Mouse (Mus musculus): ENCODE data around the gene Mrgprh.

DNA sequence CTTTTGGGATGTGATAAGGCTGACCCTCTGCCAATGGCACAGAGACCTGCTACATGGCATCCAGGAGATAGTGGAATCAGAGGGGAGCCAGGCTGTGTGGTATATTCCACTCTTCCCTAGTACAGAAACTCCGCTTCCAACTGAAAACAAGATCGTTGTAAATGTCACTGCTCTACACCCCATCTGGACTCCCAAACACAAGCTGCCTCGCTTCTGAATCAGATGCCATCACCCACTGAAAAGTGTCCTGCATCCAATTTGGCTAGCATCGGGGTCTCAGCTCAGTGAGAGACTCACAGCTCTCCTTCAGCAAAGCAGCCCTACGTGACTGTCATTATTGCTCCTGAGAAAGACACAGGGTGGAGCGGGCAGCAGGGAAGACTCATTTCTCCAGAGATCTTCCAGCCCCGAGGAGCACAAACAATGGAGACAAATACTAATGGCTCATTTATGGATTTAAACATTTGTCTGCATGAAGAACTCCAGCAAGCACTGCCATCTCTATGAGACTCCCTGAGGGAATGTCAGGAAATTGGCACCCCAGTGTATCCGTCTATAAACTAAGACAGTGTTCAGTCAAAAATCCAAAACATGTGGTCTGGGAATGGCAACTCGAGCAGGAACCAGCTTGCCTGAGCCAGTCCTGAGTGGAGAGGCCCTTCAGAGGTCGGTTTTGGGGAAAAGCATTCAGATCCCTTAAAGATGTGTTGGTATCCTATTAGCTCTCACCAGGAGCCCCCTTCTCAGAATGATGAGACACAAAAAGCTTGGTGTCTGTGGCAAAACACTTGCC is 36.2 kb upstream of the Mrgprh start:
- TF ChIP-seq ZNF384 (IDR thresholded peaks at IDR 0.05; ENCODE audit: low read depth, low read length) (no peak), ZC3H11A (IDR thresholded peaks at IDR 0.05; ENCODE audit: borderline replicate concordance, low read depth, low read length) (no peak)
